Mouse (Mus musculus): ENCODE data around the gene Cmtm4. TPM values are rescaled to one million over a fixed set of nuclear protein-coding genes. Genes with fewer than 3 reads are reported as not detected.

The Cmtm4 gene
- total and polyA plus RNA-seq, 3 experiments: 6.5 to 31.1 (median 12.0) TPM

DNA sequence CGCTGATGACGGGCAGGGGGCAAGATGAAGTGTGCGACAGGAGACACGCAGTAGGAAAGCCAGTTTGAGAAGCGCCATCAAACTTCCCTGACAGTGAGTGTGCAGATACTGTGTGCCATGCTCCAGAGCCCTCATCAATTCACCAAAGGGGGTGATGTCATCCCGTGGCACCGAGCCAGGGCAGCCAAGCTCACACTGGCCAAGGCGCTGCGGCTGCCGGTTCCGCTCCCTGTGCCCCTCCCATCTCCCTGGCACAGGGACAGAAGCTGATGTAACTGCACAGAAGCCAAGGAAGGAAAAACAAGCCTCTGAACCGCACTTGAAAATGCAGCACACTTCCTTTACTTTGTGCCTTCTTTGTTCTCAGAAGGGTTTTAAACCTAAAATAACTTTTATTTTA lies 40.4 kb upstream of the Cmtm4 start:
- Histone ChIP-seq H3K4me3 (ENCODE audit: control insufficient read depth in 1 of 2, insufficient read depth in 1 of 2, low read depth in 2 of 2, low read length in 2 of 2) (no peak overlapping the region), H3K36me3 (ENCODE audit: control insufficient read depth in 1 of 2, insufficient read depth in 2 of 2, low read length in 2 of 2) (peaks cover 27 to 34% of the 10 kb centered on the region in 2 experiments), H3K79me2 (ENCODE audit: control insufficient read depth, insufficient read depth, low read length, poor library complexity) (peaks cover 9% of the 10 kb centered on the region), H3K9ac (ENCODE audit: control insufficient read depth, low read depth, low read length, poor library complexity, severe bottlenecking) (peak overlapping the region; percentile 34; the same call in 1 of the 2 replicates), H3K27me3 (ENCODE audit: control insufficient read depth in 1 of 2, insufficient read depth in 2 of 2, low read length in 2 of 2) (no peaks in the 10 kb centered on the region), H3K4me1 (ENCODE audit: control insufficient read depth in 1 of 2, insufficient read depth in 2 of 2, low read length in 2 of 2) (peaks cover 6 to 29% of the 10 kb centered on the region in 2 experiments), H3K9me3 (replicated peaks; ENCODE audit: insufficient read depth, low read length) (no peaks in the 10 kb centered on the region), H3K27ac (ENCODE audit: control insufficient read depth, low read depth, low read length) (peak overlapping the region; percentile 74)
- peak; percentile 91 for DNase-seq (ENCODE audit: low read depth, low spot score)
- TF ChIP-seq MYB (IDR thresholded peaks at IDR 0.05; ENCODE audit: low read depth, low read length): no peak
- 0 out of 2 replicates have a peak, but pooled peaks have one; percentile 18 for TF ChIP-seq TBP (IDR thresholded peaks at IDR 0.05; ENCODE audit: low read depth, low read length)
- TF ChIP-seq TCF12 (IDR thresholded peaks at IDR 0.05; ENCODE audit: low read depth, low read length): peak; percentile 51
- TF ChIP-seq SIN3A (IDR thresholded peaks at IDR 0.05; ENCODE audit: low read length): peak; percentile 71
- TF ChIP-seq HCFC1 (IDR thresholded peaks at IDR 0.05; ENCODE audit: low read depth, low read length): 0 out of 2 replicates have a peak, but pooled peaks have one; percentile 27
- no peak for TF ChIP-seq GABPA (IDR thresholded peaks at IDR 0.05; ENCODE audit: low read depth, low read length)
- TF ChIP-seq CTCF (IDR thresholded peaks at IDR 0.05 in 2 of 3, conservative IDR thresholded peaks at IDR 0.05 in 1 of 3; ENCODE audit: control insufficient read depth in 1 of 3, insufficient read depth in 1 of 3, low read depth in 2 of 3, low read length in 3 of 3, poor library complexity in 1 of 3, severe bottlenecking in 1 of 3): no peak
- TF ChIP-seq POLR2AphosphoS2 (IDR thresholded peaks at IDR 0.05; ENCODE audit: low read length): peak; percentile 59; the same call in 1 of the 2 replicates
- TF ChIP-seq TAL1 (IDR thresholded peaks at IDR 0.05; ENCODE audit: low read length): no peak
- TF ChIP-seq NELFE (IDR thresholded peaks at IDR 0.05; ENCODE audit: low read depth, low read length): no peak
- TF ChIP-seq ELF1 (IDR thresholded peaks at IDR 0.05; ENCODE audit: low read depth, low read length): peak; percentile 64; the same call in 1 of the 2 replicates
- peak; percentile 99 for TF ChIP-seq ETS1 (IDR thresholded peaks at IDR 0.05; ENCODE audit: low read depth, low read length)
- TF ChIP-seq POLR2AphosphoS5 (IDR thresholded peaks at IDR 0.05; ENCODE audit: borderline replicate concordance, low read depth, low read length): no peak
- TF ChIP-seq ZMIZ1 (IDR thresholded peaks at IDR 0.05; ENCODE audit: low read depth, low read length): no peak
- TF ChIP-seq GATA1 (IDR thresholded peaks at IDR 0.05; ENCODE audit: low read depth, low read length): no peak
- TF ChIP-seq CHD2 (IDR thresholded peaks at IDR 0.05; ENCODE audit: low read length): no peak
- no peak for TF ChIP-seq NRF1 (IDR thresholded peaks at IDR 0.05; ENCODE audit: insufficient read depth, low read depth, low read length, poor library complexity, severe bottlenecking)
- TF ChIP-seq MAFK (IDR thresholded peaks at IDR 0.05; ENCODE audit: borderline replicate concordance, low read depth, low read length): no peak
- TF ChIP-seq CHD1 (IDR thresholded peaks at IDR 0.05; ENCODE audit: low read depth, low read length): no peak
- peak; percentile 47 for TF ChIP-seq MAX (IDR thresholded peaks at IDR 0.05; ENCODE audit: low read length)
- no peak; the same call in 1 of the 2 replicates for TF ChIP-seq BHLHE40 (IDR thresholded peaks at IDR 0.05; ENCODE audit: borderline replicate concordance, low read depth, low read length)
- TF ChIP-seq USF1 (IDR thresholded peaks at IDR 0.05; ENCODE audit: low read depth, low read length): no peak
- no peak for TF ChIP-seq MEF2A (IDR thresholded peaks at IDR 0.05; ENCODE audit: extremely low read depth, insufficient replicate concordance, low read depth, low read length, poor library complexity, severe bottlenecking)
- no peak for TF ChIP-seq UBTF (IDR thresholded peaks at IDR 0.05; ENCODE audit: borderline replicate concordance, insufficient read depth, low read depth, low read length)
- no peak for TF ChIP-seq ZNF384 (IDR thresholded peaks at IDR 0.05; ENCODE audit: low read depth, low read length)
- no peak for TF ChIP-seq RAD21 (IDR thresholded peaks at IDR 0.05; ENCODE audit: low read depth, low read length)
- TF ChIP-seq MYC (IDR thresholded peaks at IDR 0.05; ENCODE audit: low read depth, low read length): 0 out of 2 replicates have a peak, but pooled peaks have one; percentile 35
- no peak for TF ChIP-seq ZC3H11A (IDR thresholded peaks at IDR 0.05; ENCODE audit: low read depth, low read length)
- TF ChIP-seq KAT2A (conservative IDR thresholded peaks at IDR 0.05; ENCODE audit: low read depth, low read length): peak; percentile 34
- no peak for TF ChIP-seq E2F4 (IDR thresholded peaks at IDR 0.05; ENCODE audit: borderline replicate concordance, low read depth, low read length)
- no peak for TF ChIP-seq POLR2A (IDR thresholded peaks at IDR 0.05; ENCODE audit: control insufficient read depth in 1 of 2, insufficient read depth in 1 of 2, low read depth in 1 of 2, low read length in 2 of 2, poor library complexity in 1 of 2)
- no peak for TF ChIP-seq USF2 (IDR thresholded peaks at IDR 0.05; ENCODE audit: borderline replicate concordance in 1 of 2, insufficient read depth in 1 of 2, low read depth in 1 of 2, low read length in 2 of 2)
- TF ChIP-seq MXI1 (IDR thresholded peaks at IDR 0.05; ENCODE audit: low read depth, low read length): peak; percentile 73
- peak; percentile 70; the same call in 1 of the 2 replicates for TF ChIP-seq JUND (IDR thresholded peaks at IDR 0.05; ENCODE audit: low read depth, low read length)
- TF ChIP-seq MAZ (IDR thresholded peaks at IDR 0.05; ENCODE audit: low read depth, low read length): peak; percentile 92
- no peak for TF ChIP-seq ZKSCAN1 (IDR thresholded peaks at IDR 0.05; ENCODE audit: low read depth, low read length)
- 0 out of 2 replicates have a peak, but pooled peaks have one; percentile 42 for TF ChIP-seq RCOR1 (IDR thresholded peaks at IDR 0.05; ENCODE audit: low read depth, low read length)
- TF ChIP-seq SMC3 (IDR thresholded peaks at IDR 0.05; ENCODE audit: low read depth, low read length): no peak
